Mouse (Mus musculus): ENCODE data around the gene 5830473C10Rik.

DNA sequence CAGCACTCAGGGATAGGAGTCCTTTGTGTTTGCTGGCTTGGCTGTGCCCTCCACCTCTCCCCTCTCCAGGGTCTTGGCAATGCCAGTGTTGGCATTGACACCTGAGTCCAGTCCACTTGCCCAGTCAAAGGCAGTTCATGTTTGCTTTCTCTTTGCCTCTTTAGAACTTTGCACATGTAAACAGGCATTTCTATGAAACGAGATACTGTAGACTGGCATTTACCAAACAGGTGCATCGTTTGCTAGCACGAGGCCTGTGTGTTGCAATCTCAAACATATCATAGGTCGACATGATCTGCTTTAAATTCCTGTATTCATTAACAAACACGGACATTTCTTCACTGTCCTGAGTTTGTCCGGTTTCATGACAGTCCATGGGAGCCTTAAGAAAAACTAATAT, at the start of gene 5830473C10Rik:
- TF ChIP-seq CTCF (IDR thresholded peaks at IDR 0.05; ENCODE audit: extremely low read depth, insufficient read length, insufficient replicate concordance, low read depth, low read length) (no peak), POLR2A (IDR thresholded peaks at IDR 0.05; ENCODE audit: low read depth, low read length) (no peak)
